Mouse (Mus musculus): ENCODE data around the gene Slc22a5.

- TF ChIP-seq CTCF (IDR thresholded peaks at IDR 0.05; ENCODE audit: low read depth, low read length) (no peak), POLR2A (IDR thresholded peaks at IDR 0.05; ENCODE audit: borderline replicate concordance, low read depth, low read length) (no peak)
These were observed 38.3 kb upstream of the Slc22a5 start for GRCm38 (mm10) chr11:53929741-53930140.
